Mouse (Mus musculus) forelimb bud, embryonic 11.5 days (tissue): ENCODE measurements at regions not wholly inside any gene's neighbourhood (a gene's known extent, or its start where the extent isn't known, plus 50 kb on each side); places are given as distances from the start of the nearest gene placed in this dataset.

Source experiments
- DNase-seq: peaks from one replicate; pipeline ENCODE4 v3.0.0-alpha.2; 2012; ENCODE audit warnings: low read depth, low spot score

GRCm38 (mm10) chr6:55627228-55627627, 53.8 kb downstream of the Neurod6 start:
- no peak for DNase-seq

GRCm38 (mm10) chr6:55620366-55620765, 60.7 kb downstream of the Neurod6 start:
- DNase-seq = no peak

GRCm38 (mm10) chr6:55617922-55618481, 63.1 kb downstream of the Neurod6 start:
- peak; percentile 38 for DNase-seq

GRCm38 (mm10) chr6:55610395-55610794, 70.7 kb downstream of the Neurod6 start:
- DNase-seq = no peak

GRCm38 (mm10) chr6:55609976-55610375, 71.1 kb downstream of the Neurod6 start:
- DNase-seq = no peak

GRCm38 (mm10) chr6:55609053-55609452, 72.0 kb downstream of the Neurod6 start:
- no peak for DNase-seq

- DNase-seq = no peak
Observed at GRCm38 (mm10) chr6:55597088-55597487, 84.0 kb downstream of the Neurod6 start.

GRCm38 (mm10) chr6:55592126-55592525, 88.9 kb downstream of the Neurod6 start:
- no peak for DNase-seq

GRCm38 (mm10) chr6:55581106-55581505, 100.0 kb downstream of the Neurod6 start:
- no peak for DNase-seq

GRCm38 (mm10) chr6:55580036-55580435, 101.0 kb downstream of the Neurod6 start:
- no peak for DNase-seq

- no peak for DNase-seq
Observed at GRCm38 (mm10) chr6:55579611-55580010, 101.5 kb downstream of the Neurod6 start.

- DNase-seq = no peak
Observed at GRCm38 (mm10) chr6:55579105-55579504, 102.0 kb downstream of the Neurod6 start.

- DNase-seq = no peak
Observed at GRCm38 (mm10) chr6:55578051-55578450, 103.0 kb downstream of the Neurod6 start.

- no peak for DNase-seq
Observed at GRCm38 (mm10) chr6:55567521-55567920, 113.5 kb downstream of the Neurod6 start.

- no peak for DNase-seq
Observed at GRCm38 (mm10) chr6:55565260-55566209, 113.8 kb downstream of the Adcyap1r1 start.

- no peak for DNase-seq
Observed at GRCm38 (mm10) chr6:55560606-55561005, 108.8 kb downstream of the Adcyap1r1 start.

GRCm38 (mm10) chr6:55559797-55560196, 108.0 kb downstream of the Adcyap1r1 start:
- DNase-seq = no peak
